Mouse (Mus musculus) kidney, adult 2 months (tissue): Measurements from ENCODE around the gene Ankrd36. TPM values are rescaled to one million over a fixed set of nuclear protein-coding genes. Genes with fewer than 3 reads are reported as not detected.
A peak's percentile ranks its signal among the peaks of the same experiment; 100 is the strongest.

Source experiments
- DNase-seq: peaks from one replicate; pipeline ENCODE4 v3.0.0; 2021
- H3K27ac ChIP-seq: fragments of 200-500 bp; 2 replicates; pipeline ENCODE4 v1.5.1; 2012; ENCODE audit warnings: low read depth, low read length, control low read depth, inconsistent platforms; ENCODE audit not compliant: insufficient read depth
- H3K27me3 ChIP-seq: fragments of 200-500 bp; replicated peaks from 2 replicates; pipeline ENCODE4 v1.6.1; 2012; ENCODE audit warnings: mild to moderate bottlenecking, moderate library complexity, low read length, inconsistent platforms; ENCODE audit not compliant: control insufficient read depth, insufficient read depth
- H3K36me3 ChIP-seq: fragments of 200-500 bp; 2 replicates; pipeline ENCODE4 v1.6.1; 2012; ENCODE audit warnings: mild to moderate bottlenecking, moderate library complexity, low read length, inconsistent platforms; ENCODE audit not compliant: control insufficient read depth, insufficient read depth
- H3K4me1 ChIP-seq: fragments of 200-500 bp; 2 replicates; pipeline ENCODE4 v1.6.1; 2011; ENCODE audit warnings: low read length; ENCODE audit not compliant: control insufficient read depth, insufficient read depth
- H3K4me3 ChIP-seq: fragments of 200-500 bp; 2 replicates; pipeline ENCODE4 v1.5.1; 2011; ENCODE audit warnings: mild to moderate bottlenecking, low read depth, low read length, control low read depth; ENCODE audit not compliant: insufficient read depth
- CTCF ChIP-seq: fragments of 200-500 bp; conservative IDR thresholded peaks from 2 replicates; pipeline ENCODE4 v1.5.1; 2011; ENCODE audit warnings: low read depth, mild to moderate bottlenecking, control low read depth, low read length, moderate library complexity, mixed read lengths; ENCODE audit not compliant: insufficient read depth, insufficient read length
- POLR2A ChIP-seq: fragments of 200-500 bp; IDR thresholded peaks from one replicate; pipeline ENCODE4 v1.6.1; 2011; ENCODE audit warnings: low read depth, low read length, control low read depth
- WGBS: fragments of 180-500 bp; shearing (Covaris S2); methylation state at CpG from one replicate; pipeline ENCODE4 v1.1.7; 2018; 5-methylcytosine and 5-hydroxymethylcytosine counted together
- polyA plus RNA-seq: library from polyadenylated mRNA; depleted of rRNA; stranded (reverse); fragments of >200 nt; gene quantifications from 2 replicates; pipeline ENCODE4 v1.2.3, GENCODE M21; 2012; rRNA removed

The Ankrd36 gene
- polyA plus RNA-seq: 0.03 and 0.10 TPM in 2 replicates

DNA sequence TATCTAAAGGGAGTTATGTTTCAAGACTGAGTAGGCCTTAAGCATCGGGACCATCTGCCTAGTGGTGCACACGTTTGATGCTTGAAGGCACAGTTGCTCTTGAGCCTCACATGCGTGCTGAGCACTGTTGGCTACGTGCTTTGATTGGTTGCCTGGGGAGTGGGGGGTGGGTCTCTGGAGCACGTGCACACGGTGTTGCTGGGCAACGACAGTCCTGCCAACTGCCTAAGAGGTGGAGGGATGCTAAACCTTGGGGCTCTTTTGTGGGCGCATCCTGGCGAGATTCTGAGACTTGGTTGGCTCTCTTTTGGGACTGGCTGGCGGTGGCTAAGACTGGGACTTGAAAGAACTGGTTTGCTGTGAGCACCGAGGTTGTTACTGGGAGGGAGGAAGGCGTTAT, at the start of gene Ankrd36:
Ankrd36 (plus strand) TSS at position 211 of the 400 bp plus-strand sequence.
- Histone ChIP-seq H3K4me1 (no peaks in the 10 kb centered on the region), H3K36me3 (no peaks in the 10 kb centered on the region), H3K4me3 (no peak within 1 kb of the TSS), H3K27me3 (no peaks in the 10 kb centered on the region), H3K27ac (no peak within 1 kb of the TSS)
- TF ChIP-seq POLR2A: no peak
- no peak for TF ChIP-seq CTCF
- 89% methylated on average over 12 of the region's 12 CpGs for WGBS
- no peak for DNase-seq

DNA sequence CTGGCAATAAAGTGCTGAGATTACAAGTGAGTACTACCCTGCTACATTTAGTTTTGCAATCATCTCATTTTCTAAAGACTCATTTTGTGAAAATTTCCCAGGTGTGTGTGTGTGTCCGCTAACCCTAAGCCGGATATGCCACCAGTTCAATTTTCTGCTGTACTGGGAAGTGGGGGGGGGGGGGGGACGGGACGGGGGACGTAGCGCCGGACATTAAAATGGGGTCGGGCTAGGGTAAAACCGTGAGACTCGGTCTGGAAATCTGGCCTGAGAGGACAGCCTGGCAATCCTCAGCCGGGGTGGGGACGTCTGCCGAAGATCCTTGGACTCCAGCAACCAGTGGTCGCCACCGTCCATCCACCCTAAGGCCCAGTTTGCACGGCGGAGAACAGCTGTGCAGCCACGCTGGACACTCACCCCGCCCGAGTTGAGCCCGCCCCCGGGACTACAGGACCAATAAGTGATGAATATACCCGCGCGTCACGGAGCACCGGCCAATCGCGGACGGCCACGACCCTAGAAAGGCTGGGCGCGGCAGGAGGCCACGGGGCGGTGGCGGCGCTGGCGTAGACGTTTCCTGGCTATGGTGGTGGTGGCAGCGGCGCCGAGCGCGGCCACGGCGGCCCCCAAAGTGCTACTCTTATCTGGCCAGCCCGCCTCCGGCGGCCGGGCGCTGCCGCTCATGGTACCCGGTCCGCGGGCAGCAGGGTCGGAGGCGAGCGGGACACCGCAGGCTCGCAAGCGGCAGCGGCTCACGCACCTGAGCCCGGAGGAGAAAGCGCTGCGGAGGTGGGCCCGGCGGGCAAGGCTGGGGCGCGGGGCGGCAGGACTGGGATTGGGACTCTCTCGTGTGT, 48.8 kb upstream of the Ankrd36 start, which contains the start of gene Xbp1:
Xbp1 (plus strand) TSS at position 248 of the 854 bp plus-strand sequence.
- DNase-seq: peak; percentile 99
- peaks cover 12% of the 10 kb centered on the region for H3K4me1 ChIP-seq

DNA sequence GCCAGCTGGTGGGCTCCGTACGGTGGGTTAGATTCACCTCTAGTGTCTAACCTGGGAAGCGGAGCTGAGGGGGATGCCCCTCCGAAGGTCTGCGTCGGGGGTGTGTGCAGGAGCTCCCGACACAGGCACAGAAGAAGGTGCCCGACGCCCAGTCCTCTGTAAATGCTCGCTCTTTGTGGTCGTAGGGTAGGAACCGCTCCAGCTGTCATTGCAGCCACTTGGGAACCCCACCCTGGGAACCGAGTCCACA, 48.3 kb upstream of the Ankrd36 start:
- Histone ChIP-seq H3K4me1 (peaks cover 12% of the 10 kb centered on the region), H3K27ac (peak overlapping the region; percentile 68), H3K4me3 (peak overlapping the region; percentile 92), H3K27me3 (no peaks in the 10 kb centered on the region), H3K36me3 (peaks cover 25% of the 10 kb centered on the region)
- DNase-seq: no peak
- no peak for TF ChIP-seq POLR2A
- TF ChIP-seq CTCF: no peak
- under 1% methylated on average over 13 of the region's 13 CpGs for WGBS

More for the DNA sequence above, 48.8 kb upstream of the Ankrd36 start, which contains the start of gene Xbp1:
- peak within 1 kb of the TSS; percentile 99 for H3K27ac ChIP-seq
- peaks cover 21% of the 10 kb centered on the region for H3K36me3 ChIP-seq
- under 1% methylated on average over 72 of the region's 72 CpGs for WGBS
- H3K27me3 ChIP-seq: no peaks in the 10 kb centered on the region
- peak within 1 kb of the TSS; percentile 92 for H3K4me3 ChIP-seq
- TF ChIP-seq POLR2A (peak; percentile 58), CTCF (no peak)

DNA sequence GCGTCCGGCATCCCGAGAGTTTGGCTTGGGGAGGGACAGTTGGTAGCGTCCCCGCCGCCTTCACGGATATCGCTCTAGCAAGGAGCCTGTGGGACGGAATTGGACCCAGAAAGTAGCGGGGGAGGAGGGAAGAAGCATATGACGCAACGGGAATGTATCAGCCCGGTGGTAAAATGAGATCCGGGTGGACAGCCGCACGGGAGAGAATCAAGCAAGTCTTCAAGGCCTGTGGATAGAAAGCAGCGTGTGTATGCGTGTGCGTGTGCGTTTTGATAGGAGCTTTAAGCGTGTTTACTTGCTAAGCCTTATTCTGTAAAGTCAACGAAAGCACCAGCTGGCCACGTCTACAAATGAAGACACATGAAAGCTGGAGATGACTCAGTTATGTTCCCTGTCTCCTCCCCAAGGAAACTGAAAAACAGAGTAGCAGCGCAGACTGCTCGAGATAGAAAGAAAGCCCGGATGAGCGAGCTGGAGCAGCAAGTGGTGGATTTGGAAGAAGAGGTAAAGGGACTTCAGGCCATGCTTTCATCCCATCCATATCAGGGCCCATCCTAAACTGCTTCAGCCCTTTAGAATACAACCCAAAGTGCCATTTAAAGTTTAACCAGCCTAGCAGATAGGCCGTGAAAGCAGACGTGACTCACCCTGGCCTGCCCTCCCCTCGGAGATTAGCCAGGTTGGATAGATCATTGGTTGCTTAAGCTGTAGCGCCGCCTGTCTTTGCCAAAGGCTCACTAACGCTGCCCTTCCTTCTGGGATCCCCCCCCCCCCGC, 47.8 kb upstream of the Ankrd36 start:
- peaks cover 25% of the 10 kb centered on the region for H3K36me3 ChIP-seq
- H3K4me3 ChIP-seq: peak overlapping the region; percentile 92
- DNase-seq: peak; percentile 93
- peaks cover 14% of the 10 kb centered on the region for H3K4me1 ChIP-seq
- H3K27me3 ChIP-seq: no peaks in the 10 kb centered on the region
- TF ChIP-seq POLR2A (no peak), CTCF (peak; percentile 75)
- H3K27ac ChIP-seq: peak overlapping the region; percentile 68
- WGBS: under 1% methylated on average over 34 of the region's 34 CpGs

DNA sequence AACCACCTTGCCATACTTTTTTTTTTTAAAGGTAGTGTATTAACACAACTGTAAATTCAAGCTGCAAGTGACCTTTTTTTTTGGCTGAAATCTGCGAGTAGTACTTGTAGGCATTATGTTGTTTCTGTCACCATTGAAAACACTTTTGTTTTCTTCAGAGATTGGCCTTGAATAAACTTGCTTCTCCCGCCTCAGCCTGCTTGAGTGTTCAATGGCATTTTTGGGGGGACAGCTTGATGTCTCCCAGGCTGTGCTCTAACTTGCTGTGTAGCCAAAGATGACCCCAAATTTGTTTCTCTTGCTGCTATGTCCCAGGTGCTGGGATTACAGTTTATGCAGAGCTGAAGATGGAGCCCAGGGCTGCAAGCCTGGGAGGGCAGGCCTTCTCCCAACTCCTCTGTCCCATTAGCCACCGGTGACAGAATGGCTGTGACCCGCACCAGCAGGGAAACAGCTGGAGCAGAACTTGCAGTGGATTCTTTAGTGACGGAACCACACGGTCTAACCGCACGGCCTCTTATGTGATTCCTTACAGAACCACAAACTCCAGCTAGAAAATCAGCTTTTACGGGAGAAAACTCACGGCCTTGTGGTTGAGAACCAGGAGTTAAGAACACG, 46.6 kb upstream of the Ankrd36 start:
- WGBS: 62% methylated on average over 11 of the region's 11 CpGs
- peak overlapping the region; percentile 29; the same call in 1 of the 2 replicates for H3K27ac ChIP-seq

DNA sequence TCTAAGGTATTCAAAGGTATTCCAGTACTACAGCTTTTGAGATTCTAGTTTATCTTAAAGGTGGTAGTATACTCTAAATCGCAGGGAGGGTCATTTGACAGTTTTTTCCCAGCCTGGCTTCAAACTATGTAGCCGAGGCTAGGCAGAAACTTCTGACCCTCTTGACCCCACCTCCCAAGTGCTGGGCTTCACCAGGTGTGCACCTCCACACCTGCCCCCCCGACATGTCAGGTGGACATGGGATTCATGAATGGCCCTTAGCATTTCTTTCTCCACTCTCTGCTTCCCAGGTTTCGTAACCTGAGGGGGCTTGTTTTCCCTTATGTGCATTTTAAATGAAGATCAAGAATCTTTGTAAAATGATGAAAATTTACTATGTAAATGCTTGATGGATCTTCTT, 44.1 kb upstream of the Ankrd36 start:
- 78% methylated on average over 4 of the region's 4 CpGs for WGBS
- no peak overlapping the region for H3K27ac ChIP-seq
- peaks cover 28% of the 10 kb centered on the region for H3K4me1 ChIP-seq
- peaks cover 25% of the 10 kb centered on the region for H3K36me3 ChIP-seq
- no peaks in the 10 kb centered on the region for H3K27me3 ChIP-seq
- DNase-seq: no peak
- no peak overlapping the region for H3K4me3 ChIP-seq
- TF ChIP-seq POLR2A (no peak), CTCF (no peak)

More for the DNA sequence above, 46.6 kb upstream of the Ankrd36 start:
- no peak for DNase-seq
- Histone ChIP-seq H3K27me3 (no peaks in the 10 kb centered on the region), H3K4me1 (peaks cover 17% of the 10 kb centered on the region), H3K4me3 (no peak overlapping the region), H3K36me3 (peaks cover 25% of the 10 kb centered on the region)
- TF ChIP-seq CTCF (no peak), POLR2A (no peak)
